Mouse (Mus musculus) myocyte (in vitro differentiated cells): ENCODE results near the gene Hcrtr1.

ENCODE experiments used
- POLR2A ChIP-seq: IDR thresholded peaks from one replicate; pipeline ENCODE4 v1.6.1; 2011; ENCODE audit warnings: low read depth, mild to moderate bottlenecking, control low read depth, moderate library complexity; ENCODE audit not compliant: insufficient read length
- TCF3 ChIP-seq: IDR thresholded peaks from one replicate; pipeline ENCODE4 v1.6.1; 2011; ENCODE audit warnings: low read depth, control low read depth; ENCODE audit not compliant: insufficient read length

- no peak for TF ChIP-seq POLR2A
- TF ChIP-seq TCF3, result no peak
Measured at GRCm38 (mm10) chr4:130125164-130125563, 14.0 kb downstream of the Hcrtr1 start.
